14 mouse cellular contexts compared by ENCODE assay signal in genomic region chr1:167583888-167584287, GRCm38 (mm10). TPM values are rescaled to one million over a fixed set of nuclear protein-coding genes. Genes with fewer than 3 reads are reported as not detected.
A peak's percentile ranks its signal among the peaks of the same experiment; 100 is the strongest.
DNase-seq lines count a peak whose midpoint lies in the region; ATAC-seq and TF ChIP-seq lines count a peak whose summit lies in the region.
"Had no signal": no experiment of that assay in that cellular context is flagged by ENCODE, and none has a peak within 500 bp of the region (broad histone marks: within the 10 kb centered on the region; RNA-seq: fewer than 3 reads in every experiment).

No protein-coding gene starts in this region.

- H3K9me3 ChIP-seq in lung, postnatal 0 days (ENCODE audit: low read length), result no peaks in the 10 kb centered on the region
- H3K9me3 ChIP-seq in forebrain, embryonic 15.5 days, result no peaks in the 10 kb centered on the region
- no peaks in the 10 kb centered on the region for H3K9me3 ChIP-seq in midbrain, embryonic 12.5 days
- H3K9me3 ChIP-seq: embryonic facial prominence, embryonic 15.5 days; limb, embryonic 13.5 days had no signal

- ATAC-seq in lung, postnatal 0 days, result peak; percentile 57
- peak; percentile 78 for ATAC-seq in forebrain, embryonic 15.5 days (replicated peaks)
- peak; percentile 87 for ATAC-seq in midbrain, embryonic 12.5 days (ENCODE audit: low FRiP score, low read depth)
- ATAC-seq: intestine, embryonic 16.5 days had no signal

- no peak overlapping the region for H3K4me3 ChIP-seq in lung, postnatal 0 days (ENCODE audit: low read depth, low read length)
- no peak overlapping the region for H3K4me3 ChIP-seq in forebrain, embryonic 15.5 days
- no peak overlapping the region for H3K4me3 ChIP-seq in midbrain, embryonic 12.5 days
- H3K4me3 ChIP-seq: embryonic facial prominence, embryonic 15.5 days; limb, embryonic 13.5 days had no signal

- H3K9ac ChIP-seq in lung, postnatal 0 days (replicated peaks; ENCODE audit: low read depth), result no peak overlapping the region
- no peak overlapping the region for H3K9ac ChIP-seq in forebrain, embryonic 15.5 days (replicated peaks)
- H3K9ac ChIP-seq in midbrain, embryonic 12.5 days (replicated peaks), result no peak overlapping the region
- H3K9ac ChIP-seq: embryonic facial prominence, embryonic 15.5 days; limb, embryonic 13.5 days had no signal

- 38% methylated on average over 12 of the region's 12 CpGs for WGBS in lung, postnatal 0 days
- 14% methylated on average over 12 of the region's 12 CpGs for WGBS in forebrain, embryonic 15.5 days
- 12% methylated on average over 12 of the region's 12 CpGs for WGBS in midbrain, embryonic 12.5 days

- TF ChIP-seq CTCF in lung, postnatal 0 days (IDR thresholded peaks at IDR 0.05), result no peak

- DNase-seq in lung, postnatal 0 days (ENCODE audit: low spot score), result peak; percentile 22
- DNase-seq in lung, adult 18-20 months, result no peak
- no peak for DNase-seq in spleen, adult 18-20 months
- no peak for DNase-seq in yolk sac, embryonic 10.5 days (ENCODE audit: low spot score)
- no peak for DNase-seq in kidney, postnatal 36 days
- DNase-seq: adrenal gland, postnatal 36 days; cerebellum, adult 9-10 months; right cerebral cortex, postnatal 4 days; thymus, adult 2 months had no signal

- H3K27me3 ChIP-seq in lung, postnatal 0 days (replicated peaks; ENCODE audit: insufficient read depth, low read length), result no peaks in the 10 kb centered on the region
- no peaks in the 10 kb centered on the region for H3K27me3 ChIP-seq in forebrain, embryonic 15.5 days
- peaks cover 67% of the 10 kb centered on the region for H3K27me3 ChIP-seq in midbrain, embryonic 12.5 days
- H3K27me3 ChIP-seq: embryonic facial prominence, embryonic 15.5 days; limb, embryonic 13.5 days had no signal

- no peaks in the 10 kb centered on the region for H3K36me3 ChIP-seq in lung, postnatal 0 days (ENCODE audit: insufficient read depth, low read length)
- H3K36me3 ChIP-seq in forebrain, embryonic 15.5 days, result no peaks in the 10 kb centered on the region
- no peaks in the 10 kb centered on the region for H3K36me3 ChIP-seq in midbrain, embryonic 12.5 days
- H3K36me3 ChIP-seq: embryonic facial prominence, embryonic 15.5 days; limb, embryonic 13.5 days had no signal

- H3K4me2 ChIP-seq in lung, postnatal 0 days (replicated peaks; ENCODE audit: low read depth, low read length), result no peak overlapping the region
- H3K4me2 ChIP-seq in forebrain, embryonic 15.5 days (replicated peaks), result no peak overlapping the region
- peak overlapping the region; percentile 23 for H3K4me2 ChIP-seq in midbrain, embryonic 12.5 days (replicated peaks)
- H3K4me2 ChIP-seq: embryonic facial prominence, embryonic 15.5 days; limb, embryonic 13.5 days had no signal

- no peak overlapping the region for H3K27ac ChIP-seq in lung, postnatal 0 days (ENCODE audit: low read length)
- H3K27ac ChIP-seq in forebrain, embryonic 15.5 days (replicated peaks), result 0 out of 2 replicates have a peak overlapping the region, but pooled peaks have one; percentile 12
- H3K27ac ChIP-seq in midbrain, embryonic 12.5 days (replicated peaks), result no peak overlapping the region
- H3K27ac ChIP-seq: embryonic facial prominence, embryonic 15.5 days; limb, embryonic 13.5 days had no signal

- H3K4me1 ChIP-seq in lung, postnatal 0 days (ENCODE audit: insufficient read depth, low read depth, low read length), result no peaks in the 10 kb centered on the region; the same call in 1 of the 2 replicates
- peaks cover 11% of the 10 kb centered on the region; the same call in 1 of the 2 replicates for H3K4me1 ChIP-seq in forebrain, embryonic 15.5 days
- H3K4me1 ChIP-seq in midbrain, embryonic 12.5 days, result peaks cover 15% of the 10 kb centered on the region; the same call in 1 of the 2 replicates
- H3K4me1 ChIP-seq: embryonic facial prominence, embryonic 15.5 days; limb, embryonic 13.5 days had no signal

- TF ChIP-seq EP300 in lung, postnatal 0 days (IDR thresholded peaks at IDR 0.05), result no peak

RNA-seq across cellular contexts. Expression of gene Rxrg, which starts 14.3 kb away (rescaled TPM):
- 0.42 and 0.60 TPM in 2 replicates for polyA plus RNA-seq in lung, postnatal 0 days (2015; fragmentation: Nextera tagmentation; extraction: Ambion mirVana)
- polyA plus RNA-seq in forebrain, embryonic 15.5 days (2015; fragmentation: Nextera tagmentation; extraction: Ambion mirVana), result 29.5 and 32.8 TPM in 2 replicates
- 2.0 and 3.3 TPM in 2 replicates for polyA plus RNA-seq in midbrain, embryonic 12.5 days (2016; fragmentation: Nextera tagmentation; extraction: Ambion mirVana)
